Mouse (Mus musculus) testis, adult 2 months (tissue): ENCODE data around the gene Chrna1.

Experiments used
- CTCF ChIP-seq: fragments of 200-500 bp; IDR thresholded peaks from 2 replicates; pipeline ENCODE4 v1.5.1; 2012; ENCODE audit warnings: low read depth, mild to moderate bottlenecking, inconsistent platforms, low read length, moderate library complexity; ENCODE audit not compliant: control insufficient read depth, insufficient read depth, insufficient replicate concordance
- POLR2A ChIP-seq: fragments of 200-500 bp; IDR thresholded peaks from 2 replicates; pipeline ENCODE4 v1.6.1; 2012; ENCODE audit warnings: low read depth, mild to moderate bottlenecking, inconsistent platforms, low read length, moderate library complexity; ENCODE audit not compliant: control insufficient read depth

- TF ChIP-seq CTCF (no peak), POLR2A (no peak)
Observed at GRCm38 (mm10) chr2:73612367-73612914, 32.3 kb upstream of the Chrna1 start.
